Mouse (Mus musculus) embryonic facial prominence, embryonic 14.5 days (tissue): ENCODE results near the gene Brd3. TPM values are rescaled to one million over a fixed set of nuclear protein-coding genes. Genes with fewer than 3 reads are reported as not detected.

ENCODE experiments used
- ATAC-seq: fragments of 200-750 bp; cut with Nextera tagmentation; 2 replicates; pipeline ENCODE4 v1.8.0; 2017; ENCODE audit warnings: low read depth, moderate number of reproducible peaks, moderate TSS enrichment
- DNase-seq: peaks from one replicate; pipeline ENCODE4 v3.0.0-alpha.2; 2015; ENCODE audit warnings: low spot score
- H3K27ac ChIP-seq: fragments of 300-500 bp; sonication (generic); replicated peaks from 2 replicates; pipeline ENCODE4 v1.5.1; 2014; ENCODE audit warnings: low read depth, mild to moderate bottlenecking, low read length, moderate library complexity
- H3K27me3 ChIP-seq: fragments of 300-500 bp; sonication (generic); replicated peaks from 2 replicates; pipeline ENCODE4 v1.6.1; 2014; ENCODE audit warnings: low read length; ENCODE audit not compliant: control insufficient read depth, insufficient read depth
- H3K36me3 ChIP-seq: fragments of 300-500 bp; sonication (generic); 2 replicates; pipeline ENCODE4 v1.6.1; 2014; ENCODE audit warnings: low read length, mixed read lengths; ENCODE audit not compliant: control insufficient read depth, insufficient read depth
- H3K4me1 ChIP-seq: fragments of 300-500 bp; sonication (generic); 2 replicates; pipeline ENCODE4 v1.6.1; 2014; ENCODE audit warnings: antibody characterized with exemption, low read length; ENCODE audit not compliant: control insufficient read depth, insufficient read depth
- H3K4me2 ChIP-seq: fragments of 300-500 bp; sonication (generic); 2 replicates; pipeline ENCODE4 v1.6.1; 2014; ENCODE audit warnings: low read depth, mild to moderate bottlenecking, low read length, moderate library complexity, mixed read lengths
- H3K4me3 ChIP-seq: fragments of 300-500 bp; sonication (generic); 2 replicates; pipeline ENCODE4 v1.5.1; 2014; ENCODE audit warnings: low read depth, mild to moderate bottlenecking, low read length
- H3K9ac ChIP-seq: fragments of 300-500 bp; sonication (generic); 2 replicates; pipeline ENCODE4 v1.6.1; 2014; ENCODE audit warnings: low read depth, mild to moderate bottlenecking, low read length, moderate library complexity, mixed read lengths
- H3K9me3 ChIP-seq: fragments of 300-500 bp; sonication (generic); 2 replicates; pipeline ENCODE4 v1.6.1; 2016; ENCODE audit warnings: low read length; ENCODE audit not compliant: control insufficient read depth
- WGBS: fragments of 180-500 bp; shearing (Covaris S2); extraction: QIAGEN DNeasy Blood & Tissue Kit; methylation state at CpG from one replicate; pipeline ENCODE4 v1.1.7; 2014; 5-methylcytosine and 5-hydroxymethylcytosine counted together
- polyA plus RNA-seq: library from polyadenylated mRNA; unstranded; fragments of >200 nt; fragmentation: Nextera tagmentation; extraction: Ambion mirVana; gene quantifications from 2 replicates; pipeline ENCODE4 v1.2.1, GENCODE M21; 2014

The Brd3 gene
- polyA plus RNA-seq, 1 experiment from 2014 or later, result 131 TPM

GRCm38 (mm10) chr2:27471170-27471584, 36.3 kb downstream of the Brd3 start:
- Histone ChIP-seq H3K9me3 (no peaks in the 10 kb centered on the region), H3K27me3 (no peaks in the 10 kb centered on the region), H3K4me1 (peaks cover 17% of the 10 kb centered on the region), H3K4me2 (no peak overlapping the region), H3K4me3 (no peak overlapping the region), H3K36me3 (peaks cover 18% of the 10 kb centered on the region), H3K27ac (no peak overlapping the region), H3K9ac (0 out of 2 replicates have a peak overlapping the region, but pooled peaks have one; percentile 22)
- ATAC-seq, result no peak
- peak; percentile 45 for DNase-seq

DNA sequence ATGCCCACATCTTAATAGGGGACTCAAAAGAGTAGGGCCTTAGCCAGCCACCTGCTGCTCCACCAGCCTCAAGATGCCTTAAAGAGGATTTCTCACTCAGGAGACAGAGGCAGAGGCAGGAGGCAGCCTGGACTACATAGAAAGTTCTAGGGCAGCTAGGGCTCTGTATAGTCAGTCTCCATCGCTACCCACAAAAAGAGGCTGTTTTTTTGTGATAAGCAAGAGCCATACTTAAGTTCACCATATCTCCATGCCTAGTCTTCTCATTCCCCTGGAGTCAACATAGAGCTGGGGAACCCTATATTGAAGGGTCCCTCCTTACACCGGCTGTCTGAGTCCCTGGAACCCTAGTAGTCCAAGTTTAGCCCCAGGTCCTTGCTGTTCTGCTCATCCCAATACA, 36.9 kb downstream of the Brd3 start:
- no peaks in the 10 kb centered on the region for H3K27me3 ChIP-seq
- DNase-seq (no peak), ATAC-seq (no peak)
- H3K27ac ChIP-seq, result no peak overlapping the region
- H3K36me3 ChIP-seq, result peaks cover 24% of the 10 kb centered on the region
- no peak overlapping the region for H3K9ac ChIP-seq
- H3K9me3 ChIP-seq, result no peaks in the 10 kb centered on the region
- H3K4me1 ChIP-seq, result peaks cover 16% of the 10 kb centered on the region
- no peak overlapping the region for H3K4me3 ChIP-seq
- no peak overlapping the region for H3K4me2 ChIP-seq
- WGBS, result 84% methylated on average over 2 of the region's 2 CpGs

DNA sequence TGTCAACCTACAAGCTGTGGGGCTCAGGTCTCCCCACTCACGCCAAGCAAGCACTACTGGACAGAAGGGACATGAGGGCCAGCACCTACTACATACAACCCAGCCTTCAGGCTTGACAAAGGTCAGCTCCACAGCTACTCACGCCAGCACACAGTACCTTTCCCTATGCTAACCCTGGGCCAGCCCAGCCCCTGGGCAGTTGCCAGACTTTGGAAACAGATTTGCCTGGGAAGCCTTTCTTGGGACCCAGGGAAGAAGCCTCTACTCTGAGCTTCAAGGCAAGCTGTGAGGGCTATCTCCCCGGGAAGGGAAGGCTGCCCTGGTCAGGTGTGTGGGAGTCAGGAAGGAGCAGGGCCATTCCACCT, 37.5 kb downstream of the Brd3 start:
- Histone ChIP-seq H3K9me3 (no peaks in the 10 kb centered on the region), H3K27me3 (no peaks in the 10 kb centered on the region), H3K36me3 (peaks cover 29% of the 10 kb centered on the region), H3K9ac (no peak overlapping the region), H3K27ac (no peak overlapping the region), H3K4me1 (peaks cover 16% of the 10 kb centered on the region), H3K4me2 (no peak overlapping the region), H3K4me3 (no peak overlapping the region)
- DNase-seq, result no peak
- WGBS, result 60% methylated on average over 3 of the region's 3 CpGs
- ATAC-seq, result no peak

DNA sequence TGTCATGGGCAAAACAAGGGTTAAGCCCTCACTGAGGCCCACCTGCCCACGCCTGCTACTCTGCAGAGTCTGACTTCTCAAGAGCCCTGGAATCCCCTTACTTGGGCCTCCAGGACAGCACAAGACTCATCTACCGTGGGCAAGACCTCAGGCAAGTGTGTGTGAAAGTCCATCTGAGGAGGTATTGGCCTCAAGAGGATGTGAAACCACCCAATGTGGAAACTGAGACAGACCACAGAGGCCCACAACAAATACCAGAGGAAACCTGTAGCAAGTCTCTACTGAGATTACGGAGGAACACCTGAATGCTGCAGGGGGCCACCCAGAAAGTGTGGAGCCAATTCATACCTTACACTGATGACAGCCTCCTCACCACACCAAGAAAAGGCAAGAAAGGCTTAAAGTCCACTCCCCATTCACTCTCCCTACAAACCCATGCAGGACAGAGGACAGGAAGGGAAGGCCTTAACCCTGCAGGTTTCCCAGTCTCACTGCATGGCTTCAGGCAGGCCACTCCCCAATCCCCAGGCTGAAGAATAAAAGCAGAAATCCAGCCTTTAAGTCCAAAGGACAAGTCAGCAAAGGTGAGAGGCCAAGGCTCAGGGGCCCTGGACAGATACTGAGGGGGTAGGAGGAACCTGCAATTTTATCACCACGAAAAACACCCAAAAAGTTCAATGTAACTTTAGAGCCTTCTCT, 38.0 kb downstream of the Brd3 start:
- WGBS, result 65% methylated on average over 4 of the region's 4 CpGs
- Histone ChIP-seq H3K4me3 (no peak overlapping the region), H3K9me3 (no peaks in the 10 kb centered on the region), H3K4me1 (peaks cover 16% of the 10 kb centered on the region), H3K27ac (no peak overlapping the region), H3K36me3 (peaks cover 29% of the 10 kb centered on the region), H3K27me3 (no peaks in the 10 kb centered on the region), H3K4me2 (no peak overlapping the region), H3K9ac (no peak overlapping the region)
- ATAC-seq (no peak), DNase-seq (no peak)

GRCm38 (mm10) chr2:27462901-27463300, 44.6 kb downstream of the Brd3 start:
- Histone ChIP-seq H3K4me1 (no peaks in the 10 kb centered on the region), H3K27ac (no peak overlapping the region), H3K4me3 (no peak overlapping the region), H3K9me3 (no peaks in the 10 kb centered on the region), H3K36me3 (peaks cover 82% of the 10 kb centered on the region), H3K9ac (no peak overlapping the region), H3K4me2 (no peak overlapping the region), H3K27me3 (no peaks in the 10 kb centered on the region)
- DNase-seq (no peak), ATAC-seq (no peak)
- WGBS, result 90% methylated on average over 4 of the region's 4 CpGs

DNA sequence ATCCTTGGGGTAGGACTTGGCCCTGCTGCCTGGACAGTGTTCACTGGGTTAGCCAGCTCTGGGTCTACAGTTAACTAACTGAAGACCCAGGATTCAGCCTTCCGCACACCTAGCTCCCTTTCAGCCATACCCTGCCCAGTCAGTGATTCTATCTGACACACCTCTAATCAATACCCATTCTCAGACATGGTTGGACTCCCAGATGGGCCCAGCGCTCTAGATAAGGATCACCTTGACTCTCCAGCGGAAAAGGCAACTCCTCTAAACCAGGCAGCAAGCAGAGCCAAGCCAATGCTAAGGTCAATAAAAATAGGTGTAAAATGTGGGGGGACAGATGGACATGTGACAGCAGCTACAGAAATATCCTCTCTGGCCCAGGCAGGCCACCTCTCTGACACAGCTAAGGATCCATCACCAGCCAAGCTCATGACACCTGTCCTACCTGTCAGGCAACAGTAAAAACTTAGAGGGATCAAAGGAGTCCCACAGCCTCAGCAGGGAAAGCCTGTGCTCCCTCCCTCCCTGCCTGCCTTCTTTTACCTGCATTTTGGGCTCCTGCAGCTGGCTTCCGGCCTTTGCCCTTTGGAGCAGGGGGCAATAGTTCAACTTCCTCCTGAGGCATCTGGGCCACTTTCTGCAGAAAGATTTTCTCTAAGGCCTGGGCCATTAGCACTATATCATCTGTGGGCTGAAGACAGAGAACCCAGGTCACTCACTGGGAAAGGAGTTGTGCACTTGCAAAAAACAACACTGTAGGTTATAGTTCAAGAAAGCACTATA, 45.4 kb downstream of the Brd3 start:
- WGBS, result 85% methylated on average over 4 of the region's 4 CpGs
- Histone ChIP-seq H3K4me3 (no peak overlapping the region), H3K27me3 (no peaks in the 10 kb centered on the region), H3K36me3 (peaks cover 90% of the 10 kb centered on the region), H3K4me1 (no peaks in the 10 kb centered on the region), H3K4me2 (no peak overlapping the region), H3K9me3 (no peaks in the 10 kb centered on the region), H3K27ac (no peak overlapping the region), H3K9ac (no peak overlapping the region)
- ATAC-seq (no peak), DNase-seq (no peak)

DNA sequence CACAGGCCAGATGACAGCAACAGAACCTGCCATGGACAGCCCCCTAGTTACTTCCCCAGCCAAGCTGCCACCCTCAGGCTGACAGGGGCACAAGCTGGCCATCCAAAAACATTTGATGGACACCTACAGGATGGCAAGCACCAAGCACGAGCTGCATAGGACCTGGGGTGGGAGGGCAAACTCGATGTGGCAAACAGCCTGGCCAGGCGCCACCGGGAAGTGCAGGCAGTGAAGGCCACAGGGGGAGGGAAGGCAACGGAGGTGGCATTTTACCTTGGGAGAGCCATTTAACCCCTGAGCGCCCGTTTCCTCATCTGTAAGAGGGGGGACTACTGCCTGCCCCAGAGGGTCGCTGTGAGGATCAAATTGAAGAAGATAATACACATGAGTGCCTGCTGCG, 46.8 kb downstream of the Brd3 start:
- no peaks in the 10 kb centered on the region for H3K27me3 ChIP-seq
- H3K36me3 ChIP-seq, result peaks cover 93% of the 10 kb centered on the region
- no peaks in the 10 kb centered on the region for H3K9me3 ChIP-seq
- WGBS, result 69% methylated on average over 9 of the region's 9 CpGs
- DNase-seq (no peak), ATAC-seq (no peak)
- no peak overlapping the region for H3K9ac ChIP-seq
- H3K27ac ChIP-seq, result no peak overlapping the region
- H3K4me2 ChIP-seq, result no peak overlapping the region
- no peak overlapping the region for H3K4me3 ChIP-seq
- no peaks in the 10 kb centered on the region for H3K4me1 ChIP-seq

- DNase-seq, result no peak
- no peaks in the 10 kb centered on the region for H3K9me3 ChIP-seq
- H3K36me3 ChIP-seq, result peaks cover 93% of the 10 kb centered on the region
- no peak overlapping the region for H3K9ac ChIP-seq
- no peak overlapping the region for H3K4me2 ChIP-seq
- no peak overlapping the region for H3K4me3 ChIP-seq
- no peak overlapping the region for H3K27ac ChIP-seq
- H3K4me1 ChIP-seq, result no peaks in the 10 kb centered on the region
- H3K27me3 ChIP-seq, result no peaks in the 10 kb centered on the region
- ATAC-seq, result no peak
- 88% methylated on average over 5 of the region's 5 CpGs for WGBS
These were observed 47.3 kb downstream of the Brd3 start for GRCm38 (mm10) chr2:27460163-27460562.

- H3K36me3 ChIP-seq, result peaks cover 96% of the 10 kb centered on the region
- H3K27ac ChIP-seq, result no peak overlapping the region
- DNase-seq, result no peak
- H3K4me3 ChIP-seq, result no peak overlapping the region
- H3K4me1 ChIP-seq, result no peaks in the 10 kb centered on the region
- ATAC-seq, result no peak
- H3K4me2 ChIP-seq, result no peak overlapping the region
- H3K9ac ChIP-seq, result no peak overlapping the region
- 88% methylated on average over 7 of the region's 7 CpGs for WGBS
- no peaks in the 10 kb centered on the region for H3K27me3 ChIP-seq
- no peaks in the 10 kb centered on the region for H3K9me3 ChIP-seq
These were observed 47.7 kb downstream of the Brd3 start for GRCm38 (mm10) chr2:27459735-27460134.
